Mouse (Mus musculus): ENCODE measurements around the gene Lim2. TPM values are rescaled to one million over a fixed set of nuclear protein-coding genes. Genes with fewer than 3 reads are reported as not detected.

Gene Lim2
- polyA plus RNA-seq, 1 experiment from 2014 or later: not detected

GRCm38 (mm10) chr7:43476376-43476775 lies 48.9 kb downstream of the Lim2 start:
- Histone ChIP-seq H3K4me2 (replicated peaks) (no peak overlapping the region), H3K9ac (no peak overlapping the region), H3K36me3 (replicated peaks; ENCODE audit: control insufficient read depth, insufficient read depth) (peaks cover 38% of the 10 kb centered on the region), H3K4me1 (replicated peaks; ENCODE audit: control insufficient read depth, insufficient read depth, low read length) (no peaks in the 10 kb centered on the region; the same call in 1 of the 2 replicates), H3K27ac (no peak overlapping the region), H3K27me3 (ENCODE audit: control insufficient read depth, insufficient read depth, low read length) (peaks cover 24% of the 10 kb centered on the region), H3K4me3 (replicated peaks; ENCODE audit: low read length) (no peak overlapping the region), H3K9me3 (ENCODE audit: control insufficient read depth, low read length) (no peaks in the 10 kb centered on the region)
- DNase-seq (ENCODE audit: low spot score) (no peak), ATAC-seq (ENCODE audit: low FRiP score) (no peak)
- 8% methylated on average over 13 of the region's 13 CpGs for WGBS

DNA sequence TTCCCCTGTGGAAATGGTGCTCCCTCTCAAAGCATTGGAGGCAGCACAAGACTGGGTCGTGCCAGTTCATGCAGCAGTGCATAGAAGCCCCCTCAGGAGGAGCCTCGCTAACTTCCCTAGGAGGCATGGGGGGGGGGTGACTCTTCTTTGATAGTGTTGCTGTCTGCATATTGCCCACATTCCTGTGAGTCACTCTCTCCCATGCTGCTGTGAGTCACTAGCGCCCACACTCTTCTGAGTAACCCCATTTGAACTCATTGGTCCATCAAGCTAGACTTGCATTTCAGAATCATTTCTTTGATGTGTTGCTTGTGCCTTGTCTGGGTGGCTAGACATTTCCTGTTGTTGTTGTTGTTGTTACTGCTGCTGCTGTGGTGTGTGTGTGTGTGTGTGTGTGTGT lies 53.7 kb downstream of the Lim2 start:
- no peak overlapping the region for H3K9ac ChIP-seq
- H3K36me3 ChIP-seq (replicated peaks; ENCODE audit: control insufficient read depth, insufficient read depth): peaks cover 9% of the 10 kb centered on the region
- H3K4me2 ChIP-seq (replicated peaks): no peak overlapping the region
- H3K9me3 ChIP-seq (ENCODE audit: control insufficient read depth, low read length): no peaks in the 10 kb centered on the region
- H3K27ac ChIP-seq: no peak overlapping the region
- peaks cover 24% of the 10 kb centered on the region for H3K27me3 ChIP-seq (ENCODE audit: control insufficient read depth, insufficient read depth, low read length)
- ATAC-seq (ENCODE audit: low FRiP score) (no peak), DNase-seq (ENCODE audit: low spot score) (no peak)
- no peak overlapping the region for H3K4me3 ChIP-seq (replicated peaks; ENCODE audit: low read length)
- H3K4me1 ChIP-seq (replicated peaks; ENCODE audit: control insufficient read depth, insufficient read depth, low read length): peaks cover 17% of the 10 kb centered on the region
- 69% methylated on average over 3 of the region's 3 CpGs for WGBS

DNA sequence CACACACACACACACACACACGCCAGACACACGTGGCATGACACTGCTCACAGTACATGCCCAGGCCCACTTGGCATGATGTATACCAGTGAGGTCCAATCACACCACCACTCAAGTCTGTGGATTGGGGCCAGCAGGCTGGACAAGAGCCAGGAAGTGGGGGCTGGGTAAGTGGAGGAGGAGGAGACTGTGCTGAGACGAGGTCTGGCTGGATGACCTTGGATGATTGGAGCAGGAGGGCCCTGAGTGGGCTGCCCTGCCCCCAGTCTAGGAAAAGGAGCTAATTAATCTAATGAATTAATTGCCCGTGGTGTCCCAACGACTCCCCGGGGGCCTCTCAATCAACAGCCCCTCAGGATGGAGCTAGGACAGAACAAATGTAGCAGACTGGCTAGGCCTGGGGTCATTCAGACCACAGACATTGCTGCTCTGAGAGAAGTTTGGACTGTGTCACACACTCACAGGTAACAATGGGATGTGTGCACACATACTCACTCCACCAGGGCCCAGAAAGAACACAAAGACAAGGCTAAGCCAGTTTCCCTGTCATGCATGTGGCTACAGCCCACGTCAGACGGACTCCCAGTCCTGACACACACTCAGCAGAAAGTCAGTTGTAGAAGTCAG lies 54.7 kb downstream of the Lim2 start:
- Histone ChIP-seq H3K9ac (no peak overlapping the region), H3K4me3 (replicated peaks; ENCODE audit: low read length) (no peak overlapping the region), H3K36me3 (replicated peaks; ENCODE audit: control insufficient read depth, insufficient read depth) (peaks cover 6% of the 10 kb centered on the region), H3K4me1 (replicated peaks; ENCODE audit: control insufficient read depth, insufficient read depth, low read length) (peaks cover 17% of the 10 kb centered on the region), H3K4me2 (replicated peaks) (no peak overlapping the region), H3K27ac (0 out of 2 replicates have a peak overlapping the region, but pooled peaks have one; percentile 5), H3K9me3 (ENCODE audit: control insufficient read depth, low read length) (no peaks in the 10 kb centered on the region), H3K27me3 (ENCODE audit: control insufficient read depth, insufficient read depth, low read length) (peaks cover 19% of the 10 kb centered on the region)
- ATAC-seq (ENCODE audit: low FRiP score) (peak; percentile 68), DNase-seq (ENCODE audit: low spot score) (peak; percentile 62)
- 45% methylated on average over 8 of the region's 8 CpGs for WGBS

DNA sequence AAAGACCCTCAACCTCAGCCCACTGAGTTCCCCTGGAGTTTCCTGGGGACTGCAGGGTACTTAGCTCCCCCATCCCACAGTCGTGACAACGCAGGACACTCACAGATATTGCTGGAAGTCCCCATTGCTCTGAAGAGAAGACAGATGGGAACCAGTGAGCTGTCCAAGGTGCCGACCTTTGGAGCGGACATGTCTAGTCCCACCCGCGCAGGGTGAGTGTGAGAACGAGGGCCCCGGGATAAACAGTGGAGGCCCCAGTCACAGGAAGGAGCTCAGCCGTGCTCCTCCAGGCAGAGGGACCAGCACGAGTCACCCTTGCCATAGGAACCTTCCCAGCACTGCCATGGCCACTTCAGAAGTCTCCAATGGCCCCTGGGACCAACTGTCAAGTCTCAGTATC lies 55.8 kb downstream of the Lim2 start:
- peaks cover 6% of the 10 kb centered on the region for H3K36me3 ChIP-seq (replicated peaks; ENCODE audit: control insufficient read depth, insufficient read depth)
- peaks cover 8% of the 10 kb centered on the region for H3K27me3 ChIP-seq (ENCODE audit: control insufficient read depth, insufficient read depth, low read length)
- H3K4me1 ChIP-seq (replicated peaks; ENCODE audit: control insufficient read depth, insufficient read depth, low read length): peaks cover 22% of the 10 kb centered on the region
- H3K4me3 ChIP-seq (replicated peaks; ENCODE audit: low read length): no peak overlapping the region
- no peak overlapping the region for H3K9ac ChIP-seq
- no peak overlapping the region for H3K27ac ChIP-seq
- DNase-seq (ENCODE audit: low spot score): no peak
- no peak for ATAC-seq (ENCODE audit: low FRiP score)
- no peak overlapping the region for H3K4me2 ChIP-seq (replicated peaks)
- no peaks in the 10 kb centered on the region for H3K9me3 ChIP-seq (ENCODE audit: control insufficient read depth, low read length)
- WGBS: 20% methylated on average over 10 of the region's 10 CpGs

Small RNAs within 50 kb of the gene (microRNA-seq; reads per million reads assigned to microRNA genes)
- 0.97 reads per million for gene Mir7051

Other genes with a start within 250 kb of the Lim2 start
- gene Zfp715, start 114.4 kb upstream of the Lim2 start, polyA plus RNA-seq (2014; fragmentation: Nextera tagmentation; extraction: Ambion mirVana): 21.6 and 27.6 TPM in 2 replicates
- gene Siglecf, start 76.3 kb upstream of the Lim2 start, polyA plus RNA-seq (2014; fragmentation: Nextera tagmentation; extraction: Ambion mirVana): 0.12 TPM in 1 of 2 replicates, not detected in the other
- gene Siglecg, start 19.5 kb upstream of the Lim2 start, polyA plus RNA-seq (2014; fragmentation: Nextera tagmentation; extraction: Ambion mirVana): not detected in 2 replicates
- gene Nkg7, start 9.4 kb downstream of the Lim2 start, polyA plus RNA-seq (2014; fragmentation: Nextera tagmentation; extraction: Ambion mirVana): not detected in 2 replicates
- gene Cldnd2, start 13.1 kb downstream of the Lim2 start, polyA plus RNA-seq (2014; fragmentation: Nextera tagmentation; extraction: Ambion mirVana): not detected in 2 replicates
- 122 and 144 TPM in 2 replicates for gene Etfb, start 16.4 kb downstream of the Lim2 start, polyA plus RNA-seq (2014; fragmentation: Nextera tagmentation; extraction: Ambion mirVana)
- 0.62 TPM in 1 of 2 replicates, not detected in the other for gene Gm45233, start 16.5 kb downstream of the Lim2 start, polyA plus RNA-seq (2014; fragmentation: Nextera tagmentation; extraction: Ambion mirVana)
- 15.6 and 17.8 TPM in 2 replicates for gene Vsig10l, start 35.5 kb downstream of the Lim2 start, polyA plus RNA-seq (2014; fragmentation: Nextera tagmentation; extraction: Ambion mirVana)
- 10.0 and 11.1 TPM in 2 replicates for gene Iglon5, start 62.4 kb downstream of the Lim2 start, polyA plus RNA-seq (2014; fragmentation: Nextera tagmentation; extraction: Ambion mirVana)
- gene 4931406B18Rik, start 78.3 kb downstream of the Lim2 start, polyA plus RNA-seq (2014; fragmentation: Nextera tagmentation; extraction: Ambion mirVana): 0.31 TPM in 1 of 2 replicates, not detected in the other
- 1.1 TPM in 2 replicates for gene Cd33, start 116.8 kb downstream of the Lim2 start, polyA plus RNA-seq (2014; fragmentation: Nextera tagmentation; extraction: Ambion mirVana)
- 8.0 and 8.5 TPM in 2 replicates for gene Zfp658, start 134.6 kb downstream of the Lim2 start, polyA plus RNA-seq (2014; fragmentation: Nextera tagmentation; extraction: Ambion mirVana)
- gene Zfp719, start 151.9 kb downstream of the Lim2 start, polyA plus RNA-seq (2014; fragmentation: Nextera tagmentation; extraction: Ambion mirVana): 17.4 and 18.3 TPM in 2 replicates
- 0.57 and 1.0 TPM in 2 replicates for gene Zfp819, start 179.5 kb downstream of the Lim2 start, polyA plus RNA-seq (2014; fragmentation: Nextera tagmentation; extraction: Ambion mirVana)
- gene Ceacam18, start 207.0 kb downstream of the Lim2 start, polyA plus RNA-seq (2014; fragmentation: Nextera tagmentation; extraction: Ambion mirVana): not detected in 2 replicates
- 0.14 and 0.40 TPM in 2 replicates for gene Siglece, start 232.5 kb downstream of the Lim2 start, polyA plus RNA-seq (2014; fragmentation: Nextera tagmentation; extraction: Ambion mirVana)
- 14.6 and 15.1 TPM in 2 replicates for gene Ctu1, start 244.3 kb downstream of the Lim2 start, polyA plus RNA-seq (2014; fragmentation: Nextera tagmentation; extraction: Ambion mirVana)

All from hindbrain, embryonic 14.5 days (tissue).